Mouse (Mus musculus): ENCODE measurements around the gene Gstt3. TPM values are rescaled to one million over a fixed set of nuclear protein-coding genes. Genes with fewer than 3 reads are reported as not detected.

Gene Gstt3
- polyA plus RNA-seq, 1 experiment from 2014 or later = 16.3 TPM

DNA sequence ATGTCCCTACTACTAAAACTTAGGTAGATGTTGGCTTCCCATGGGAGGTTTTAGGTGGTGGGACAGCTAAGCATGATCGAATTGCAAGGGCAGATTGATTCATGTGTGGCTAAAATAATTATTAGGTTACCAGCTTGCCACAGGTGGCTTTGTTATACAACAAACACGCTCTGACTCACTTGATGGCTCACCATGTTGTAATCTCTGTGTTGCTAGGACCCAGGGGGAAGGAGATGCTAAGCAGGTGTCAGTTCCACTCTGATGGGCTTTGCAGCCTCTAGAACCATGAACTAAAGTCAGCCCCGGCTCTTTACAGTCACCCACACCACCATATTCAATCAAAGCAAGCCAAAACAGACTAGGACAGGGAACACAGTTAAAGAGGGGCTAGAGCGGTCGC lies 38.7 kb upstream of the Gstt3 start:
- no peaks in the 10 kb centered on the region for H3K27me3 ChIP-seq (ENCODE audit: control insufficient read depth, insufficient read depth, low read depth, low read length)
- H3K36me3 ChIP-seq (ENCODE audit: control insufficient read depth, insufficient read depth) = no peaks in the 10 kb centered on the region
- no peak overlapping the region for H3K27ac ChIP-seq (ENCODE audit: low read length)
- WGBS (ENCODE audit: insufficient replicate concordance) = 65% methylated on average over 5 of the region's 5 CpGs
- no peaks in the 10 kb centered on the region for H3K4me1 ChIP-seq (ENCODE audit: control insufficient read depth, low read depth, low read length)
- H3K4me3 ChIP-seq (ENCODE audit: low read depth, low read length) = no peak overlapping the region
- no peak overlapping the region for H3K4me2 ChIP-seq (ENCODE audit: low read depth, low read length)
- H3K9ac ChIP-seq (ENCODE audit: low read depth, low read length) = no peak overlapping the region
- ATAC-seq (ENCODE audit: low read depth) = no peak
- no peaks in the 10 kb centered on the region for H3K9me3 ChIP-seq (replicated peaks; ENCODE audit: control insufficient read depth, low read length)

- Histone ChIP-seq H3K4me1 (ENCODE audit: control insufficient read depth, low read depth, low read length) (no peaks in the 10 kb centered on the region), H3K9ac (ENCODE audit: low read depth, low read length) (no peak overlapping the region), H3K27me3 (ENCODE audit: control insufficient read depth, insufficient read depth, low read depth, low read length) (no peaks in the 10 kb centered on the region), H3K36me3 (ENCODE audit: control insufficient read depth, insufficient read depth) (no peaks in the 10 kb centered on the region), H3K4me2 (ENCODE audit: low read depth, low read length) (no peak overlapping the region), H3K27ac (ENCODE audit: low read length) (no peak overlapping the region), H3K9me3 (replicated peaks; ENCODE audit: control insufficient read depth, low read length) (no peaks in the 10 kb centered on the region), H3K4me3 (ENCODE audit: low read depth, low read length) (no peak overlapping the region)
- WGBS (ENCODE audit: insufficient replicate concordance) = 52% methylated on average over 10 of the region's 10 CpGs
- no peak for ATAC-seq (ENCODE audit: low read depth)
Observed at GRCm38 (mm10) chr10:75818641-75819040, 37.4 kb upstream of the Gstt3 start.

GRCm38 (mm10) chr10:75804217-75804616 lies 23.0 kb upstream of the Gstt3 start:
- WGBS (ENCODE audit: insufficient replicate concordance) = 36% methylated on average over 2 of the region's 2 CpGs
- Histone ChIP-seq H3K9ac (ENCODE audit: low read depth, low read length) (no peak overlapping the region), H3K27me3 (ENCODE audit: control insufficient read depth, insufficient read depth, low read depth, low read length) (no peaks in the 10 kb centered on the region), H3K36me3 (ENCODE audit: control insufficient read depth, insufficient read depth) (no peaks in the 10 kb centered on the region), H3K4me1 (ENCODE audit: control insufficient read depth, low read depth, low read length) (no peaks in the 10 kb centered on the region), H3K27ac (ENCODE audit: low read length) (no peak overlapping the region), H3K9me3 (replicated peaks; ENCODE audit: control insufficient read depth, low read length) (no peaks in the 10 kb centered on the region), H3K4me3 (ENCODE audit: low read depth, low read length) (no peak overlapping the region), H3K4me2 (ENCODE audit: low read depth, low read length) (no peak overlapping the region)
- ATAC-seq (ENCODE audit: low read depth) = no peak

GRCm38 (mm10) chr10:75798176-75798696 lies 17.0 kb upstream of the Gstt3 start, which contains the start of gene Gstt1:
TSS of gene Gstt1 (minus strand) at chr10:75798584.
- Histone ChIP-seq H3K4me1 (ENCODE audit: control insufficient read depth, low read depth, low read length) (peaks cover 14% of the 10 kb centered on the region), H3K4me3 (ENCODE audit: low read depth, low read length) (peak within 1 kb of the TSS; percentile 65), H3K36me3 (ENCODE audit: control insufficient read depth, insufficient read depth) (no peaks in the 10 kb centered on the region), H3K9ac (ENCODE audit: low read depth, low read length) (peak within 1 kb of the TSS; percentile 61), H3K9me3 (replicated peaks; ENCODE audit: control insufficient read depth, low read length) (no peaks in the 10 kb centered on the region), H3K27me3 (ENCODE audit: control insufficient read depth, insufficient read depth, low read depth, low read length) (no peaks in the 10 kb centered on the region), H3K4me2 (ENCODE audit: low read depth, low read length) (peak within 1 kb of the TSS; percentile 85), H3K27ac (ENCODE audit: low read length) (peak within 1 kb of the TSS; percentile 71)
- WGBS (ENCODE audit: insufficient replicate concordance) = 2% methylated on average over 18 of the region's 18 CpGs
- peak; percentile 63 for ATAC-seq (ENCODE audit: low read depth)

- ATAC-seq (ENCODE audit: low read depth) = peak; percentile 83
- H3K4me1 ChIP-seq (ENCODE audit: control insufficient read depth, low read depth, low read length) = peaks cover 14% of the 10 kb centered on the region
- no peaks in the 10 kb centered on the region for H3K9me3 ChIP-seq (replicated peaks; ENCODE audit: control insufficient read depth, low read length)
- H3K36me3 ChIP-seq (ENCODE audit: control insufficient read depth, insufficient read depth) = no peaks in the 10 kb centered on the region
- peak overlapping the region; percentile 71 for H3K27ac ChIP-seq (ENCODE audit: low read length)
- WGBS (ENCODE audit: insufficient replicate concordance) = 2% methylated on average over 12 of the region's 12 CpGs
- H3K4me2 ChIP-seq (ENCODE audit: low read depth, low read length) = peak overlapping the region; percentile 85
- no peaks in the 10 kb centered on the region for H3K27me3 ChIP-seq (ENCODE audit: control insufficient read depth, insufficient read depth, low read depth, low read length)
- peak overlapping the region; percentile 65 for H3K4me3 ChIP-seq (ENCODE audit: low read depth, low read length)
- peak overlapping the region; percentile 61 for H3K9ac ChIP-seq (ENCODE audit: low read depth, low read length)
Observed at GRCm38 (mm10) chr10:75797619-75798175, 16.5 kb upstream of the Gstt3 start.

DNA sequence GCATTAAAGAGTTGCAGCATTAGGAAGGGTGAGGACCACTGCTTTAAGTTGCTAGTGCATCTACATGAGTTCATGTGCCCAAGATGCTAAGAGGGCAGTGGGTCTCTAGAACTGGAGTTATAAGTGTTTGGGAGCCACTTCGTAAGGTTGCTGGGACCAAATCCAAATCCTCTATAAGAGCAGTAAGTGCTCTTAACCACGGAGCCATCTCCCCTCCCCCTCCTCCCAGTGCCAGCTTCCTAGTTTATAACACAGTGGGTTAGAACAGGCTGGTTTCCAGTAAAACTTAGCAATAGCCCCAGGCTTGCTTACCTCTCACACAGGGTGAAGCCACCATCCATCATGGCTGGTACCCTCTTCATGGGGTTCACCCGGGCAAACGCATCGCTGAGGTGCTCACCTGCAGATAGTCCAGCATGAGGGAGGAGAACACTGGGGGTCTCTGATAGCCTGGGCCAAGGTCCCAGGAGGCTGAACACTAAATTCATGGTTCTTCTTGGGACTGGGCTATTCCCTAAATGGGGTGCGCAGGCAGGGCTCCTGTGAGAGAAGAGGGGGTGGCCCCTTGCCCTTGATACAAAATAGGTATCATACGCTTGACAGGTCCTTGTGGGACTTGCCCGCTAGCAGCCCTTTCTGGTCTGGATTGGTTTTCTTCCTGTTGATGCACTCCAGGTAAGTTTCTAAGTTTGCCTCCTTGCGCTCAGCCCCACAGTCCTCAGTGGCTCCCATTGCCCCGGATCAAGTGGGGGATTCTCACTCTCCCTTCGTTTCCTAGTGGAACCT lies 15.7 kb upstream of the Gstt3 start:
- H3K27me3 ChIP-seq (ENCODE audit: control insufficient read depth, insufficient read depth, low read depth, low read length) = no peaks in the 10 kb centered on the region
- 39% methylated on average over 11 of the region's 11 CpGs for WGBS (ENCODE audit: insufficient replicate concordance)
- peaks cover 14% of the 10 kb centered on the region for H3K4me1 ChIP-seq (ENCODE audit: control insufficient read depth, low read depth, low read length)
- H3K4me2 ChIP-seq (ENCODE audit: low read depth, low read length) = peak overlapping the region; percentile 85
- ATAC-seq (ENCODE audit: low read depth) = no peak
- peak overlapping the region; percentile 65 for H3K4me3 ChIP-seq (ENCODE audit: low read depth, low read length)
- H3K36me3 ChIP-seq (ENCODE audit: control insufficient read depth, insufficient read depth) = no peaks in the 10 kb centered on the region
- H3K9ac ChIP-seq (ENCODE audit: low read depth, low read length) = peak overlapping the region; percentile 61; the same call in 1 of the 2 replicates
- no peaks in the 10 kb centered on the region for H3K9me3 ChIP-seq (replicated peaks; ENCODE audit: control insufficient read depth, low read length)
- H3K27ac ChIP-seq (ENCODE audit: low read length) = peak overlapping the region; percentile 35

DNA sequence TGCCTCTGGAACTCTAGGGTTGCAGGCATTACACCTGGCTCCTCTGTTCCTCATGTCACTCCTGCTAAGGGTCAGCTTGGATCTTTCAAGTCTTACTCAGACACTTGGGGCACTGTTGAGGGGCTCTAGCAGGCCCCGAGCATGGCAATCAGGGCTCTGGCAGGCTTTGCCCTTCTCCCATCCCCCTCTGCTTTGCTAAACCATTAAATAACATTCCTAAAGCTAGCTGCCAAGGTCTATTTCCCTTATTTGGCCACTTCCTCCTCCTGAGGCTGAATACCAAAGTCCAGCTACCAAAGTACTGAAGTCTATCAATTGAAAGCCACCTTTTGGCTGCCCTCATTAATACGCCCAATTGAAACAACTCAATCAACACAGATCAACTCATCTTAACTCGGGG lies 13.7 kb upstream of the Gstt3 start:
- 30% methylated on average over 3 of the region's 3 CpGs for WGBS (ENCODE audit: insufficient replicate concordance)
- Histone ChIP-seq H3K4me3 (ENCODE audit: low read depth, low read length) (peak overlapping the region; percentile 28; the same call in 1 of the 2 replicates), H3K27ac (ENCODE audit: low read length) (peak overlapping the region; percentile 63), H3K36me3 (ENCODE audit: control insufficient read depth, insufficient read depth) (no peaks in the 10 kb centered on the region), H3K4me2 (ENCODE audit: low read depth, low read length) (peak overlapping the region; percentile 38), H3K9ac (ENCODE audit: low read depth, low read length) (peak overlapping the region; percentile 15; the same call in 1 of the 2 replicates), H3K27me3 (ENCODE audit: control insufficient read depth, insufficient read depth, low read depth, low read length) (no peaks in the 10 kb centered on the region), H3K9me3 (replicated peaks; ENCODE audit: control insufficient read depth, low read length) (no peaks in the 10 kb centered on the region), H3K4me1 (ENCODE audit: control insufficient read depth, low read depth, low read length) (peaks cover 14% of the 10 kb centered on the region)
- ATAC-seq (ENCODE audit: low read depth) = no peak

DNA sequence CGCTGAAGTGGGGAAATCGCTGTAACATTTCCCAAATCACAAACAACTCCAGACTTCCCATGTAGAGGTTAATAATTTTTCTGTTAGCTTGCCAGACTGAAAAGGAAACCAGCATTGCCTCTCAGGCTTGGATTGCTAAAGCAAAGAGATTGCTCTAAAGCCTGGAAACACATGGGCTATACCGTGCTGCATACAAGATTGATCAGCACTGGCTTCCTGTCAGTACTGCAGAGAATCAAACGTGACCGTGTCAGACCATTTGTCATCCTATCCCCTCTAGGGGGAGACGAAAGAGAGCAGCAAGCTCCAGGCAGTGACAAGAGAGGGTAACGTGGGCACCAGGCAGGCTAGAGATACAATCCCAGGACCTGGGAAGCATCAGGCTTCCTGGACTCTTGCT lies 9.6 kb upstream of the Gstt3 start:
- H3K4me1 ChIP-seq (ENCODE audit: control insufficient read depth, low read depth, low read length) = peaks cover 2% of the 10 kb centered on the region
- H3K9me3 ChIP-seq (replicated peaks; ENCODE audit: control insufficient read depth, low read length) = no peaks in the 10 kb centered on the region
- 12% methylated on average over 7 of the region's 7 CpGs for WGBS (ENCODE audit: insufficient replicate concordance)
- H3K27ac ChIP-seq (ENCODE audit: low read length) = peak overlapping the region; percentile 77
- no peaks in the 10 kb centered on the region for H3K27me3 ChIP-seq (ENCODE audit: control insufficient read depth, insufficient read depth, low read depth, low read length)
- no peaks in the 10 kb centered on the region for H3K36me3 ChIP-seq (ENCODE audit: control insufficient read depth, insufficient read depth)
- no peak for ATAC-seq (ENCODE audit: low read depth)
- H3K4me3 ChIP-seq (ENCODE audit: low read depth, low read length) = no peak overlapping the region
- no peak overlapping the region for H3K9ac ChIP-seq (ENCODE audit: low read depth, low read length)
- H3K4me2 ChIP-seq (ENCODE audit: low read depth, low read length) = no peak overlapping the region

GRCm38 (mm10) chr10:75789841-75790240 lies 8.6 kb upstream of the Gstt3 start:
- no peak overlapping the region for H3K4me2 ChIP-seq (ENCODE audit: low read depth, low read length)
- no peaks in the 10 kb centered on the region for H3K27me3 ChIP-seq (ENCODE audit: control insufficient read depth, insufficient read depth, low read depth, low read length)
- peaks cover 2% of the 10 kb centered on the region for H3K4me1 ChIP-seq (ENCODE audit: control insufficient read depth, low read depth, low read length)
- WGBS (ENCODE audit: insufficient replicate concordance) = 63% methylated on average over 5 of the region's 5 CpGs
- no peak overlapping the region for H3K4me3 ChIP-seq (ENCODE audit: low read depth, low read length)
- H3K9ac ChIP-seq (ENCODE audit: low read depth, low read length) = no peak overlapping the region
- peak overlapping the region; percentile 77 for H3K27ac ChIP-seq (ENCODE audit: low read length)
- no peaks in the 10 kb centered on the region for H3K9me3 ChIP-seq (replicated peaks; ENCODE audit: control insufficient read depth, low read length)
- ATAC-seq (ENCODE audit: low read depth) = peak; percentile 95
- H3K36me3 ChIP-seq (ENCODE audit: control insufficient read depth, insufficient read depth) = no peaks in the 10 kb centered on the region

Data from liver, embryonic 16.5 days (tissue).